Mouse (Mus musculus) embryonic facial prominence, embryonic 11.5 days (tissue): Measurements from ENCODE around the gene Prss21. TPM values are rescaled to one million over a fixed set of nuclear protein-coding genes. Genes with fewer than 3 reads are reported as not detected.

Source experiments
- ATAC-seq: fragments of 200-750 bp; cut with Nextera tagmentation; replicated peaks from 2 replicates; pipeline ENCODE4 v1.8.0; 2017; ENCODE audit warnings: low read depth; ENCODE audit not compliant: insufficient number of reproducible peaks, low FRiP score, low TSS enrichment
- DNase-seq: peaks from one replicate; pipeline ENCODE4 v3.0.0-alpha.2; 2015; ENCODE audit warnings: low spot score
- H3K27ac ChIP-seq: fragments of 300-500 bp; sonication (generic); replicated peaks from 2 replicates; pipeline ENCODE4 v1.5.1; 2014; ENCODE audit warnings: mild to moderate bottlenecking, low read depth, low read length, control low read depth
- H3K27me3 ChIP-seq: fragments of 300-500 bp; sonication (generic); 2 replicates; pipeline ENCODE4 v1.6.1; 2014; ENCODE audit warnings: mild to moderate bottlenecking, low read length, moderate library complexity, mixed read lengths; ENCODE audit not compliant: control insufficient read depth, insufficient read depth
- H3K36me3 ChIP-seq: fragments of 300-500 bp; sonication (generic); replicated peaks from 2 replicates; pipeline ENCODE4 v1.6.1; 2014; ENCODE audit warnings: low read depth, mild to moderate bottlenecking, low read length, moderate library complexity, mixed read lengths; ENCODE audit not compliant: control insufficient read depth, insufficient read depth
- H3K4me1 ChIP-seq: fragments of 300-500 bp; sonication (generic); 2 replicates; pipeline ENCODE4 v1.6.1; 2014; ENCODE audit warnings: low read length, mixed read lengths; ENCODE audit not compliant: control insufficient read depth, insufficient read depth
- H3K4me2 ChIP-seq: fragments of 300-500 bp; sonication (generic); 2 replicates; pipeline ENCODE4 v1.6.1; 2014; ENCODE audit warnings: low read depth, mild to moderate bottlenecking, control low read depth, low read length, moderate library complexity
- H3K4me3 ChIP-seq: fragments of 300-500 bp; sonication (generic); 2 replicates; pipeline ENCODE4 v1.5.1; 2014; ENCODE audit warnings: low read depth, low read length, control low read depth
- H3K9ac ChIP-seq: fragments of 300-500 bp; sonication (generic); replicated peaks from 2 replicates; pipeline ENCODE4 v1.6.1; 2014; ENCODE audit warnings: mild to moderate bottlenecking, control low read depth, low read length
- H3K9me3 ChIP-seq: fragments of 300-500 bp; sonication (generic); replicated peaks from 2 replicates; pipeline ENCODE4 v1.6.1; 2016; ENCODE audit warnings: mild to moderate bottlenecking, low read length, inconsistent platforms, mixed read lengths; ENCODE audit not compliant: control insufficient read depth
- WGBS: fragments of 180-500 bp; shearing (Covaris S2); extraction: QIAGEN DNeasy Blood & Tissue Kit; methylation state at CpG from one replicate; pipeline ENCODE4 v1.1.7; 2014; 5-methylcytosine and 5-hydroxymethylcytosine counted together
- polyA plus RNA-seq: library from polyadenylated mRNA; unstranded; fragments of >200 nt; fragmentation: Nextera tagmentation; extraction: Ambion mirVana; gene quantifications from 2 replicates; pipeline ENCODE4 v1.2.1, GENCODE M21; 2014

Gene Prss21
- not detected in 2 replicates for polyA plus RNA-seq

DNA sequence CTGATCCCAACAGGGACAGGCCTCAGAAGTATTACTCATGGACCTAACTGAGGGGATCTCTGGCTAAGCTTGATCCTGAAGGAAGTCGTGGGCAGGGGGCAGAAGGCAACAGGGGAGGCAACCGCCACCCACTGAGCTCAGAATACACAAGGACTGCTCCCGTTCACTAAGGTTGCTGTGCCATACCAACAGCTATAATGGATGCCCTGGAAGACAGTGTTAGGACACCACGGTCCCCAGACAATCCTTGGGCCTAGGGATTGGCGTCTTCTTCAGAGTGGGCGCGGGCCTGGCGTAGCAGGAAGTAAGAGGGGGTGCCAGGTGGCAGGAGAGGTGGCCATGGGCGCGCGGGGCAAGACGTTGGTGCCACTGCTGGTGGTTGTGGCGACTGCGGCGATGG is at the start of gene Prss21:
TSS of gene Prss21 (plus strand) at position 301 of the 400 bp plus-strand sequence.
- no peaks in the 10 kb centered on the region for H3K9me3 ChIP-seq
- DNase-seq (no peak), ATAC-seq (no peak)
- no peak within 1 kb of the TSS for H3K4me2 ChIP-seq
- no peak within 1 kb of the TSS for H3K4me3 ChIP-seq
- H3K27ac ChIP-seq = no peak within 1 kb of the TSS
- no peak within 1 kb of the TSS for H3K9ac ChIP-seq
- H3K4me1 ChIP-seq = no peaks in the 10 kb centered on the region
- WGBS = 85% methylated on average over 15 of the region's 15 CpGs
- no peaks in the 10 kb centered on the region for H3K36me3 ChIP-seq
- no peaks in the 10 kb centered on the region for H3K27me3 ChIP-seq

DNA sequence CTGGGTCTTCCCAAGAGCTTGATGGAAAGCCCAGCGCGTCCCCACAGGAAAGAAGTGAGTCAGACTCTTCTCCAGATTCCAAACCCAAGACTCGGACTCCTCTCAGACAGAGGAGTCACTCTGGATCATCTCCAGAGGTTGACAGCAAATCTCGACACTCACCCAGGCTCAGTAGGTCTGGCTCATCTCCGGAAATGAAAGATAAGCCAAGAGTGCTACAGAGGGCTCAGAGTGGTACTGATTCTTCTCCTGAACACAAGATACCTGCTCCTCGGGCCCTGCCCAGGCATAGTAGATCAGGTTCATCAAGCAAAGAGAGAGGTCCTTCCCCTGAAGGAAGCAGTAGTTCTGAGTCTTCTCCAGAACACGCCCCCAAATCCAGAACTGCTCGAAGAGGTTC is 49.3 kb upstream of the Prss21 start:
- no peaks in the 10 kb centered on the region for H3K4me1 ChIP-seq
- WGBS = 98% methylated on average over 8 of the region's 8 CpGs
- no peak overlapping the region for H3K4me3 ChIP-seq
- H3K9ac ChIP-seq = no peak overlapping the region
- H3K9me3 ChIP-seq = no peaks in the 10 kb centered on the region; the same call in 1 of the 2 replicates
- H3K4me2 ChIP-seq = no peak overlapping the region
- H3K36me3 ChIP-seq = peaks cover 83% of the 10 kb centered on the region
- no peak overlapping the region for H3K27ac ChIP-seq
- no peak for DNase-seq
- no peak for ATAC-seq
- no peaks in the 10 kb centered on the region for H3K27me3 ChIP-seq

- Histone ChIP-seq H3K4me3 (no peak overlapping the region), H3K36me3 (peaks cover 83% of the 10 kb centered on the region), H3K9ac (no peak overlapping the region), H3K27me3 (no peaks in the 10 kb centered on the region), H3K9me3 (no peaks in the 10 kb centered on the region; the same call in 1 of the 2 replicates), H3K4me1 (no peaks in the 10 kb centered on the region), H3K27ac (no peak overlapping the region), H3K4me2 (no peak overlapping the region)
- no peak for DNase-seq
- ATAC-seq = no peak
- 98% methylated on average over 25 of the region's 25 CpGs for WGBS
Observed at GRCm38 (mm10) chr17:23819235-23819634, 48.6 kb upstream of the Prss21 start.

DNA sequence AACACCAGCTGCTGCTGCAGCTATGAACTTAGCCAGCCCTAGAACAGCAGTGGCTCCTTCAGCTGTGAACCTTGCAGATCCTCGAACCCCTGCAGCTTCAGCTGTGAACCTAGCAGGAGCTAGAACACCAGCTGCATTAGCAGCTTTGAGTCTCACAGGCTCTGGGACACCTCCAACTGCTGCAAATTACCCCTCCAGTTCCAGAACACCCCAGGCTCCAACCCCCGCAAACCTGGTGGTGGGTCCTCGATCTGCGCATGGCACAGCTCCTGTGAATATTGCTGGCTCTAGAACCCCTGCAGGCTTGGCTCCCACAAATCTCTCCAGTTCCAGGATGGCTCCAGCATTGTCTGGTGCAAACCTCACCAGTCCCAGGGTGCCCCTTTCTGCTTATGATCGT is 47.1 kb upstream of the Prss21 start:
- WGBS = 95% methylated on average over 5 of the region's 5 CpGs
- Histone ChIP-seq H3K4me3 (no peak overlapping the region), H3K36me3 (peaks cover 73% of the 10 kb centered on the region), H3K27ac (no peak overlapping the region), H3K9me3 (no peaks in the 10 kb centered on the region; the same call in 1 of the 2 replicates), H3K4me1 (no peaks in the 10 kb centered on the region), H3K4me2 (no peak overlapping the region), H3K27me3 (no peaks in the 10 kb centered on the region), H3K9ac (no peak overlapping the region)
- ATAC-seq (no peak), DNase-seq (no peak)

- H3K36me3 ChIP-seq = peaks cover 60% of the 10 kb centered on the region
- no peaks in the 10 kb centered on the region; the same call in 1 of the 2 replicates for H3K9me3 ChIP-seq
- H3K9ac ChIP-seq = no peak overlapping the region
- no peaks in the 10 kb centered on the region for H3K4me1 ChIP-seq
- H3K4me3 ChIP-seq = no peak overlapping the region
- WGBS = 77% methylated on average over 6 of the region's 6 CpGs
- no peak for DNase-seq
- no peak for ATAC-seq
- no peak overlapping the region for H3K27ac ChIP-seq
- no peaks in the 10 kb centered on the region for H3K27me3 ChIP-seq
- no peak overlapping the region for H3K4me2 ChIP-seq
Observed at GRCm38 (mm10) chr17:23822094-23822493, 45.8 kb upstream of the Prss21 start.

DNA sequence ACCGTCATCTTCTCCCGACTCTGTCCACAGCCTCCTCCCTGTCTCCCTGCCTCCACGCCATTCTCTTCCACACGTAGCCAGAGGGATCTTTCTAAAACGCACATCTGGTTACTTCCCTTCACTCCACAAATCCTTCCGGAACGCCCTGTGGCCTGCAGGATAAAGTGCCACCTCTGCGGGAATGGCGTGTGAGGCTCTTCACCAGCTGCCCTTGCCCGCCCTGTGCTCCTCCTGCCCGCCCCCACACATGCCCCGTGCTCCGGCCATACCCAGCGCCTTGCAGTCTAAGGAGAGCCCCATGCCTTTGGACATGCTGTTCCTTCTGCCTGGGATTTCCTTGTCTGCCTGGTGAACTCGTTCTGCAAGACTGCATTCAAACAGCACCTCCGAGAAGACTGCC is 44.8 kb upstream of the Prss21 start:
- Histone ChIP-seq H3K9me3 (no peaks in the 10 kb centered on the region; the same call in 1 of the 2 replicates), H3K9ac (no peak overlapping the region), H3K36me3 (peaks cover 51% of the 10 kb centered on the region), H3K27me3 (no peaks in the 10 kb centered on the region), H3K4me1 (peaks cover 2% of the 10 kb centered on the region; the same call in 1 of the 2 replicates), H3K27ac (no peak overlapping the region), H3K4me2 (no peak overlapping the region), H3K4me3 (no peak overlapping the region)
- no peak for ATAC-seq
- WGBS = 84% methylated on average over 16 of the region's 16 CpGs
- no peak for DNase-seq

DNA sequence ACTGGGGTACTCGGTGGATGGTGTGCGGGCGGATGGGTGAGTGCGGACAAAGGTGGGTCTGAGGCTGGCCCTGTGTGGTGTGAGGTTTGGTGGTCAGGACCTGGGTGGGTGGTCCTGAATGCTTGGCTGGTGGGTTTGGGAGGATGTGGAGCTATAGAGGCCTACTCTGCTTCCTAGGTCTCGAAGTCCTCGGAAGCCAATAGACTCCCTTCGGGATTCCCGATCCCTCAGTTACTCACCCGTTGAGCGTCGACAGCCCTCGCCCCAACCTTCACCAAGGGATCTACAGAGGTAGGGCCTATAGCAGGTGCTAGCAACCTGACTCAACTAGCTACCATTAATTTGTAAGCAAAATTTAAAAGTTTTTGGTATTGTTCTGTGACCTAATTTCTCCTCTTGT is 44.2 kb upstream of the Prss21 start:
- H3K27ac ChIP-seq = no peak overlapping the region
- H3K27me3 ChIP-seq = no peaks in the 10 kb centered on the region
- peaks cover 2% of the 10 kb centered on the region; the same call in 1 of the 2 replicates for H3K4me1 ChIP-seq
- ATAC-seq = no peak
- H3K9ac ChIP-seq = no peak overlapping the region
- no peak for DNase-seq
- H3K36me3 ChIP-seq = peaks cover 45% of the 10 kb centered on the region
- H3K9me3 ChIP-seq = no peaks in the 10 kb centered on the region; the same call in 1 of the 2 replicates
- WGBS = 90% methylated on average over 12 of the region's 12 CpGs
- no peak overlapping the region for H3K4me2 ChIP-seq
- no peak overlapping the region for H3K4me3 ChIP-seq

- peaks cover 25% of the 10 kb centered on the region for H3K36me3 ChIP-seq
Observed at GRCm38 (mm10) chr17:23825591-23825990, 42.3 kb upstream of the Prss21 start.

More at GRCm38 (mm10) chr17:23825591-23825990, 42.3 kb upstream of the Prss21 start:
- 80% methylated on average over 4 of the region's 4 CpGs for WGBS
- ATAC-seq (no peak), DNase-seq (no peak)
- Histone ChIP-seq H3K27ac (no peak overlapping the region), H3K9ac (no peak overlapping the region), H3K9me3 (no peaks in the 10 kb centered on the region), H3K4me3 (no peak overlapping the region), H3K4me2 (no peak overlapping the region), H3K27me3 (no peaks in the 10 kb centered on the region), H3K4me1 (peaks cover 2% of the 10 kb centered on the region; the same call in 1 of the 2 replicates)
